Mouse (Mus musculus) B cell, adult (primary cell): ENCODE data around the gene Cdipt. TPM values are rescaled to one million over a fixed set of nuclear protein-coding genes. Genes with fewer than 3 reads are reported as not detected.

ENCODE experiments used
- total RNA-seq: library from RNA; stranded (reverse); gene quantifications from 4 replicates; pipeline ENCODE4 v1.2.4, GENCODE M21; 2023; ENCODE audit not compliant: inconsistent age

Gene Cdipt
- total RNA-seq, result 66.9 to 70.5 TPM (median 68.4 TPM) in 4 replicates

DNA sequence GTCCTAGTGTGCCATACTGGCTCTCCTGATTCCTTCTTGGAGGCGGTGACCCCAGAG is at the start of gene Cdipt:
Cdipt (plus strand) TSS at position 22 of the 57 bp plus-strand sequence.

DNA sequence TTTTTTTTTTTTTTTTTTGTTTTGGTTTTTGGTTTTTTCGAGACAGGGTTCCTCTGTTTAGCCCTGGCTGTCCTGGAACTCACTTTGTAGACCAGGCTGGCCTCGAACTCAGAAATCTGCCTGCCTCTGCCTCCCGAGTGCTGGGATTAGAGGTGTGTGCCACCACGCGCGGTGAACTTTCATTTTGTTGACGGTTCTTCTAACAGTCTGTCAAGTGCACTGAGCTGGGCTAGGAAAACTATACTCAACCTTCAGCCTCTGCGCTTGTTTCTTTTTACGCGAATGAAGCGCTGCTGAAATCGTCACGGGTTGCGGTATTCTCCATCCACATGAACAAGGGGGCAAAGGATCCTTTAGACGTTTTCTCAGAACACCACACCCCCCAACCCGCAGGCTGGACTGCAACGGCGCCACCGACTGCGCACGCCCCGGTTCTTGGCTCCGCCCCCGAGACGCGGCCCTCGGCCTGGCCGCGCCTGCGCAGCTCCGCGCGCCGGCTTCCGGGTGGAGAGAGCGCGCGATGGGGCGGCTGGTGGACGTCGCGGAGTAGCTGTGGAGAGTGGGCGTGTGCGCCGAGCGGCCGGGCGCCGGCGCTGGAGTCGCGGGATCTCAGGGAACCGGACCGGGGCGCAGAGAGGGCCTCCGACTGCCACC is 47.2 kb upstream of the Cdipt start, which contains the start of gene Kctd13:
Kctd13 (plus strand) TSS at position 496 of the 654 bp plus-strand sequence.

DNA sequence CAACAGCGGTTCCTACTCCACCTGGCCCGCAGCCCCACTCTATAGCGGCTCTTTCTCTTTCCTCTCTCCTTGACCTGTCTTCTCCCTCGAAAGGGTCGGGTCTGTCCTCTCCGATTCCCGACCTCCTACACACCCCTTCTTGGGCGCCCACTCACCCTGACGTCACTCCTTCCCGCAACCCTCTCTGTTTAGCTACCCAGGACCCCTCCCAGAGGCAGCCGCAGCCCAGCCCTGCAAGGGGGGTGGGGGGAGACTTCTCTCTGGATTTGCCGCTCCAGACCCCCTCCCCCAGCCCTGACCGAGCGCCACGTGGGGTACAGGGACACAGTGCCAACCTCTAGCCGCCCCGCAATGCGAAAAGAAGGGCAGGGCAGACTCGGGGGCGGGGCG is 26.3 kb upstream of the Cdipt start, which contains the start of gene Asphd1:
Asphd1 (minus strand) TSS at position 180 of the 390 bp plus-strand sequence.

DNA sequence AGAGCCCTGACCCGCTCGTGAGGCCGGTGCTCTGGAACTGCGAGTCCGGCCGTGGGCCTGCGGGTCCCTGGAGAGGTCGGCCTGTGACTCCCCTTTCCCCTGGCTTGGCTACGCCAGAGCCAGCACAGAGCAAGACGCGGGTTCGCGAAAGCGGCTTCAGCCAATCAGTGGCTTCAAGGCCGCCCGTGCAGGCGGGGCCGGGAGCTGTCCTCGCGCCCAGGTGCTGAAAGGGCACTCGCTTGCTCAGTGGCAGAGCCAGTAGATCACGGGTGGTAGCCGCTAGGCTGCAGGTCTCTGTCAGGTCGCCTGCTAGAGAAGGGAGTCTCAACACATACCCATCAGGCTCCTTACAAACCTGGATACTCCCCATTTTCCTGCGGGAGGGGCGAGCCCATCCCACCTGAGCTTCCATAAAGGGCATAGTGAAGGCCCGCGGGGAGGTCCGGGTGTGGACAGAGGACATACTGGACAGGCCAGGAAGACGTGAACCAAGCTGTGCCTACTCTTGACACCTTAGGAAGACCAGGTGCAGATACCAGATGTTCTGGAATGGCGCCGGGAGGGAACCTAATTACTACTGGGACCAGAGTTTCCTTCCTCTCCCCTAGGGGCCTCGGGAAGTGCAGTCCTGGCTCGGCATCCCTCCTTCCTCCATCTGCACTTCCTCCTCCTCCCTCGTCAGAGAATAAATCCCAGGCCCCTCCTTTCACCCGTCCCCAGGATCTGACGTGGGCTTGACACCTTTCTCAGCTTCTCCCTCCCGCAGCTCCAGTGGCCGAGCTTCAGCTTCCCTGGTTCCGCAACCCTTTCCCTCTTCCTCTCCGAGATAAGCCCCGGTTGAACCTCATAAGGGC is 25.7 kb upstream of the Cdipt start, which contains the start of gene Sez6l2:
Sez6l2 (plus strand) TSS at position 771 of the 854 bp plus-strand sequence.

DNA sequence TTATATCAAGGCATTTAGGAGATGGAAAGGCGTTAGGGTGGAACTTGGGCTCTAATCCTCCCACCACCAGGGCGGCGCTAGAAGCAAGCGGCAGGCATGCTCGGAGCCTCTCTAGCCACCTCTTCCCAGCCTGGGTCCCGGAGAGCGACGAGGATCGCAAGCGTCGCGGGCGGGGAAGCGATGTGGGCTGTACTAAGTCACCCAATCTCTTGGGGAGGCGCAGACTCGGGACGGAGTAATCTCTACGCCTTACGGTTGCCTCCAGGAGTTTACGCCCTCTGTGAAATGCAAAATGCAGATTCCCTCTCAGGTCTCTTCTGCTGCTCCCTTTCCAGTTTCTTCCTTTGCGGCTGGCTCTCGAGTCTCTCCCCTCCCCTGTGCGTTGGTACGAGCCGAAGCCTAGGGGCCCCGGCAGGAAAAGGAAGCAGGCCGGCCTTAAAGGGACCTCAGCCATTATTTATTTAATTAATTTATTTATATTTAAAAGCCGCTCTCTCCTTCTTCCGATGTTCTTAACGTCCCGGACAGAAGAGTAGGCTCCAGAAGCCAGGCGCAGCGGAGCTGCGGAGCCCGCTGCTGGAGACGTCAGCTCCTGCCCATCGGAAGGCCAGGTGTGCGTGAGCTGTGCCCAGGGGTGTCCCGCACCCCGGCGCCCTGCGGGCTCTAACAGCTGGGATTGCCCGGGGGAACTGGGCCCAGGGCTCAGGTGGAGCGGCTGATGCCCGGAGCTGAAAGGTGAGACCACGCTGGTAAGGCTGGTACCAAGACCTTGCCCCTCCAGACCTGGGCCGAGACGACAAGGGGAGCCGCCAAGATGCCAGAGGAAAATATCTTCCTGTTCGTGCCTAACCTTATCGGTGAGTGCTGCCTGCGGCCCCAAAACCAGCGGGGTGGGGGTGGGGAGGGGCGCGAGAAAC is 494 bp downstream of the Cdipt start, which contains the start of gene Cdiptos:
Cdiptos (minus strand) TSS at position 149 of the 917 bp plus-strand sequence.

DNA sequence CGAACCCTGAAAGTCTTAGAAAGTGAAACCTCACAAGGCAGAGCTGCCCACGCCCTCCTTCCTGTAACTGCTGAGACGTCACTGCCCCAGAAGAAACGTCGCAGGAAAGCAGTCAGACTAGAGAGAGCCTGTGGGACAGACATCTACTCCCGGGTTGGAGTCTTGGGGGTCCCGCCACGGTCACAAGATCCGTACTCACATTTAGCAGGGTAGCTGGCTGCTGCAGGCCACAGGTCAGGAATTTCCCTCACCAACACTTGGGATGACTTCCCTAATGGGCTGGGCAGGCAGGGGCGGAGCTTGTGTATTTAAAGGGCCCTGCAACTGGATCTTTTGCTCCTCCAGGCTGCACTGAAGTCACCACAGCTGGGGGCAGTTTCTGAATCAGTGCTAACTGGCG is 38.6 kb downstream of the Cdipt start, which contains the start of gene Mvp:
Mvp (minus strand) TSS at position 302 of the 400 bp plus-strand sequence.

DNA sequence TGATC is 40.6 kb downstream of the Cdipt start, which contains the start of gene Pagr1b:
Pagr1b (minus strand) TSS at position 4 of the 5 bp plus-strand sequence.

DNA sequence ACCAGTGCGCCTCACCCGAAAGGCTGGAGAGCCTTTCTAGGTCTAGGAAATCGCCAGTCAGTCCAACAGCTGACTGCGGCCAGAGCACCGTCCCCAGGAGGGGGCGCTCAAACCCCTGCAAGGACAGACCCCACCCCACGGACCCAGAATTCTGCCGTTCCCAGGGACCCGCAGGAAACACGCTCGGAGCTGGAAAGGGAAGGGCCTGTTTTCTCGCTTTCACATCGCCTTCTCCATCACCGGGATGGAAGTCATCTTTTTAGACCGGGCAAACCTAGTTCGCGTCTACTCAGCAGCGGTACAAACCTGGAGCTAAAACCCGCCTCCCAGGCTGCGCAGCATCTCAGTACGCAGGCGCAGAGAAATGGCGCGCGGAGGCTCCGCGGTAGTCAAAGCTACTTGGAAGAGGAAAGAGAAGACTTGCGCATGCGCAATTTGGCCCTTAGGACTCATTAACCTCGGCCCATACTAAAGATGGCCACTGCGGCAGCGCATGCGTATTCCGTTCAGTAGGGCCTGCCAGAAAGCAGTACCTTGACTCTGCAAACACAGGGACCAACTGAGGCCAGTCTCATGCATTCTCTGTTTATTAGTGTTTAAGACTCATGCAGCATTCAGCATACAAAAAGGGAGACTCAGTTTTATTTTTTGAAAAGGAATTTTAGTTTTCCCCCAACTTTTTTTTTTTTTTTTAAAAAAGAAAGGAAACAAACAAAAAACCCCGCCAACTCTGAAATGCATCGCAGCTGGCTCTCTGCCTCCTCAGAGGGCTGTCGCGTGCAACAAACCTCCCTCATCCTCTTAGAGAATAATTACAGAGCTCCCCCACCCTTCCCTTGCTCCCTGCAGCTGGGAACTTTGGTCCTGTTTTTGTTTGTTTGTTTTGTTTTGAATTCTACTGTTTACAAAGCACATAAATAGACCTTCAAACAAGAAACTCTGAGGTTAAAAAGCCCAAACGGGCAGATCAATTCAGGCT is 41.5 kb downstream of the Cdipt start, which contains the start of gene Pagr1a:
Pagr1a (minus strand) TSS at position 382 of the 979 bp plus-strand sequence.

DNA sequence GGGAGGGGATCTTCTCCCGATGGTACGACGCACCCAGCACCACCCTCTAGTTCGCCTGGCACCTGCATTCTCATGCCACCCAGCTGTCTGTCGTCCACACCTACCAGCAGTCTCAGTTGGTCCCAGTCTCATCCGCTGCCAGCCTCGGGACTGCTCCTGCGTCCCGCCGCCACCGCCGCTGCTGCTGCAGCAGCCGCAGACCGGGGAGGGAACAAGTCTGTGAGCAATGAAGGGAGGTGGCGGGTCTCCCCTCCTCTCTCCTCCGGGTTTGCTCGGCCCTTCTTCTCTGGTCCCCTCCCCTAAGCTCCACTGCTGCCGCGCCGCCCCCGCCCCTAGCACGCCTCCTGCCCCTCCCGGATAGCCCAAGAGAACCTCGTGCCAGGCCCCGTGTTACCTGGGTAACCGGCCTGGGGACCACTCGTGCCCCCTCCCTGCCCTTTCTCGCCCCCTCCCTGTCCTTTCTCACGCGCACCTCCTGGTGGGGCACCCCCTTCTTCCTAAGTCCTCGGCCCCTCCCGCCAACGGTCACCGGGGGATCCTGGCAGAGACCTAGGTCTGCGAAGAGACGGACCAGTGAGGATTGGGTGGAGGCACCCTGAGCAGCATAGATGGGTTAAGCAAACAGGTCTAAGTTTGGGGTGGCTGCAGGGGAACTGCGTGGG is 45.3 kb downstream of the Cdipt start, which contains the start of the genes Gm42742 and Prrt2:
Gm42742 (minus strand) TSS at position 197 of the 662 bp plus-strand sequence.
Prrt2 (minus strand) TSS at position 311 of the 662 bp plus-strand sequence.

DNA sequence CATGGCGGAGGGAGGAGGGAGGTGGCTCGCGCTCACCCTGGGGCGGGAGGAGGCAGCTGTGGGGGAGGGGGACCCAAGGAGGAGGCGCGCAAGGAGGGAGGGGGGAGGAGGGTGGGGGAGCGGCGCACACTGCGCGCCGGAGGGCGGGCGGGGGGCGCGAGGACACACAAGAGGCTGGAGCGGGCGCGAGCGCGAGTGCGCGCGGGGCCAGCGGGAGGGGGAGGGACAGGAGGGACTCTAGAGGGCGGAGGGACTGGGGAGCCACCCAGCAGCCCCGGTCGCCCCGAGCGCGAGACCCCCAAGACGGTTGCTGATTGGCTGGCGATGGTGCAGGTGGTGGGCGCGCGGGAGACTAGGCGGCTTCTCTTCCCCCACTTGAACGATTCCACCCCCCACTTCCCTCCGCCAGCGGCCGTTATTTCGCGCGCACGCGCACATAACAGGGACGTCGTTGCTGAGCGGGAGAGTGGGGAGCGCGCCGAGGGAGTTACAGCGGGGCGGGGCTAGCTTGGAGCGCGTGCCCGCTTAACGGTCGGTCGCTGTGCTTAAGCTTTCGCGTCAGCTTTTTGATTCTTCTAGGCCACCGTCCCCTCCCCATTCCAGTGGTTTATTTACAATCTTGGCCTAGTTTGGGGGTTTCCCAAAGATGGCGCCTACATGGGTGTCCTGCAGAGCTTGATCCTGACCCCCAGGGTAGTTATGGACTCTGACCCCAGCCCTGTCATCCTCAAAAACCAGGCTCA is 51.4 kb downstream of the Cdipt start, which contains the start of gene Maz:
Maz (minus strand) TSS at position 54 of the 743 bp plus-strand sequence.

Other genes with a start within 250 kb of the Cdipt start
- 40.6 to 45.0 TPM (median 42.7 TPM) in 4 replicates for gene Mapk3, start 216.3 kb upstream of the Cdipt start, total RNA-seq
- 0.99 to 4.9 TPM (median 2.5 TPM) in 4 replicates for gene Gdpd3, start 209.6 kb upstream of the Cdipt start, total RNA-seq
- gene Ypel3, start 199.0 kb upstream of the Cdipt start, total RNA-seq, result 214 to 273 TPM (median 230 TPM) in 4 replicates
- 6.5 to 8.9 TPM (median 7.0 TPM) in 4 replicates for gene Tbx6, start 194.4 kb upstream of the Cdipt start, total RNA-seq
- gene Ppp4c, start 183.4 kb upstream of the Cdipt start, total RNA-seq, result 266 to 298 TPM (median 270 TPM) in 4 replicates
- not detected in 4 replicates for gene Fam57b, start 178.2 kb upstream of the Cdipt start, total RNA-seq
- gene 4930451I11Rik, start 144.3 kb upstream of the Cdipt start, total RNA-seq, result not detected in 4 replicates
- gene Doc2a, start 128.5 kb upstream of the Cdipt start, total RNA-seq, result not detected in 4 replicates
- 19.8 to 34.1 TPM (median 25.1 TPM) in 4 replicates for gene Hirip3, start 113.9 kb upstream of the Cdipt start, total RNA-seq
- 80.6 to 105 TPM (median 95.0 TPM) in 4 replicates for gene Ino80e, start 113.5 kb upstream of the Cdipt start, total RNA-seq
- gene Taok2, start 91.2 kb upstream of the Cdipt start, total RNA-seq, result 86.7 to 99.4 TPM (median 89.7 TPM) in 4 replicates
- 36.7 to 44.6 TPM (median 41.0 TPM) in 4 replicates for gene Tmem219, start 53.0 kb upstream of the Cdipt start, total RNA-seq
- 34.7 to 41.2 TPM (median 38.6 TPM) in 4 replicates for gene Kctd13, start 47.0 kb upstream of the Cdipt start, total RNA-seq
- not detected in 4 replicates for gene Asphd1, start 26.3 kb upstream of the Cdipt start, total RNA-seq
- gene Sez6l2, start 25.4 kb upstream of the Cdipt start, total RNA-seq, result 4.5 to 6.9 TPM (median 5.5 TPM) in 4 replicates
- 0.54 to 1.4 TPM (median 1.3 TPM) in 4 replicates for gene Cdiptos, start 184 bp downstream of the Cdipt start, total RNA-seq
- gene Mvp, start 38.7 kb downstream of the Cdipt start, total RNA-seq, result 41.1 to 44.2 TPM (median 42.9 TPM) in 4 replicates
- 6.5 to 7.8 TPM (median 6.7 TPM) in 3 of 4 replicates, not detected in the other for gene Pagr1b, start 40.6 kb downstream of the Cdipt start, total RNA-seq
- gene Pagr1a, start 41.4 kb downstream of the Cdipt start, total RNA-seq, result 3.8 to 30.1 TPM (median 20.5 TPM) in 3 of 4 replicates, not detected in the other
- gene Gm42742, start 45.2 kb downstream of the Cdipt start, total RNA-seq, result 26.9 to 42.2 TPM (median 37.4 TPM) in 4 replicates
- gene Prrt2, start 45.3 kb downstream of the Cdipt start, total RNA-seq, result 1.2 to 1.6 TPM (median 1.4 TPM) in 4 replicates
- gene Maz, start 51.1 kb downstream of the Cdipt start, total RNA-seq, result 211 to 222 TPM (median 215 TPM) in 4 replicates
- 2.8 to 4.5 TPM (median 3.0 TPM) in 4 replicates for gene Kif22, start 66.6 kb downstream of the Cdipt start, total RNA-seq
- gene Zg16, start 111.4 kb downstream of the Cdipt start, total RNA-seq, result 2.3 to 4.0 TPM (median 2.6 TPM) in 3 of 4 replicates, not detected in the other
- 46.0 to 63.9 TPM (median 57.5 TPM) in 4 replicates for gene AI467606, start 115.4 kb downstream of the Cdipt start, total RNA-seq
- 0.42 to 1.1 TPM (median 0.59 TPM) in 4 replicates for gene Qprt, start 146.3 kb downstream of the Cdipt start, total RNA-seq
- gene Spn, start 161.9 kb downstream of the Cdipt start, total RNA-seq, result 6.5 to 8.8 TPM (median 7.3 TPM) in 4 replicates
- 76.0 to 79.5 TPM (median 77.9 TPM) in 4 replicates for gene Cd2bp2, start 220.1 kb downstream of the Cdipt start, total RNA-seq
- gene Tbc1d10b, start 232.6 kb downstream of the Cdipt start, total RNA-seq, result 54.5 to 63.3 TPM (median 58.6 TPM) in 4 replicates
- gene Mylpf, start 233.0 kb downstream of the Cdipt start, total RNA-seq, result 5.3 to 13.4 TPM (median 8.4 TPM) in 4 replicates